Mouse (Mus musculus): ENCODE results near the gene Ccr8. TPM values are rescaled to one million over a fixed set of nuclear protein-coding genes. Genes with fewer than 3 reads are reported as not detected.

The Ccr8 gene
- polyA plus RNA-seq, 1 experiment from 2014 or later, result 0.23 TPM

GRCm38 (mm10) chr9:120083158-120083894 is 8.6 kb upstream of the Ccr8 start:
- no peak for DNase-seq (ENCODE audit: low spot score)
- no peak for TF ChIP-seq EP300 (IDR thresholded peaks at IDR 0.05)
- TF ChIP-seq CTCF (IDR thresholded peaks at IDR 0.05), result no peak
- 78% methylated on average over 17 of the region's 18 CpGs for WGBS

GRCm38 (mm10) chr9:120084406-120084805 is 7.5 kb upstream of the Ccr8 start:
- Histone ChIP-seq H3K27me3 (replicated peaks; ENCODE audit: insufficient read depth, low read length) (no peaks in the 10 kb centered on the region), H3K4me2 (replicated peaks; ENCODE audit: low read depth, low read length) (no peak overlapping the region), H3K9me3 (ENCODE audit: low read length) (no peaks in the 10 kb centered on the region), H3K4me3 (ENCODE audit: low read depth, low read length) (no peak overlapping the region), H3K36me3 (ENCODE audit: insufficient read depth, low read length) (no peaks in the 10 kb centered on the region), H3K9ac (replicated peaks; ENCODE audit: low read depth) (no peak overlapping the region), H3K4me1 (ENCODE audit: insufficient read depth, low read depth, low read length) (no peaks in the 10 kb centered on the region), H3K27ac (ENCODE audit: low read length) (no peak overlapping the region)
- ATAC-seq (no peak), DNase-seq (ENCODE audit: low spot score) (no peak)
- TF ChIP-seq EP300 (IDR thresholded peaks at IDR 0.05) (no peak), CTCF (IDR thresholded peaks at IDR 0.05) (no peak)
- 75% methylated on average over 9 of the region's 9 CpGs for WGBS

More at GRCm38 (mm10) chr9:120083158-120083894, 8.6 kb upstream of the Ccr8 start:
- H3K27me3 ChIP-seq (replicated peaks; ENCODE audit: insufficient read depth, low read length), result no peaks in the 10 kb centered on the region
- H3K27ac ChIP-seq (ENCODE audit: low read length), result no peak overlapping the region
- H3K9ac ChIP-seq (replicated peaks; ENCODE audit: low read depth), result no peak overlapping the region
- H3K4me2 ChIP-seq (replicated peaks; ENCODE audit: low read depth, low read length), result no peak overlapping the region
- H3K4me1 ChIP-seq (ENCODE audit: insufficient read depth, low read depth, low read length), result no peaks in the 10 kb centered on the region
- H3K4me3 ChIP-seq (ENCODE audit: low read depth, low read length), result no peak overlapping the region
- no peaks in the 10 kb centered on the region for H3K9me3 ChIP-seq (ENCODE audit: low read length)
- no peak for ATAC-seq
- no peaks in the 10 kb centered on the region for H3K36me3 ChIP-seq (ENCODE audit: insufficient read depth, low read length)

GRCm38 (mm10) chr9:120089125-120089524 is 2.8 kb upstream of the Ccr8 start:
- WGBS, result 88% methylated on average over 7 of the region's 7 CpGs
- no peak for ATAC-seq

GRCm38 (mm10) chr9:120091086-120091485 is 828 bp upstream of the Ccr8 start:
- Histone ChIP-seq H3K9ac (replicated peaks; ENCODE audit: low read depth) (no peak overlapping the region), H3K27me3 (replicated peaks; ENCODE audit: insufficient read depth, low read length) (no peaks in the 10 kb centered on the region), H3K4me2 (replicated peaks; ENCODE audit: low read depth, low read length) (no peak overlapping the region), H3K4me3 (ENCODE audit: low read depth, low read length) (no peak overlapping the region), H3K36me3 (ENCODE audit: insufficient read depth, low read length) (no peaks in the 10 kb centered on the region), H3K27ac (ENCODE audit: low read length) (no peak overlapping the region), H3K9me3 (ENCODE audit: low read length) (no peaks in the 10 kb centered on the region), H3K4me1 (ENCODE audit: insufficient read depth, low read depth, low read length) (no peaks in the 10 kb centered on the region)
- DNase-seq (ENCODE audit: low spot score) (no peak), ATAC-seq (no peak)
- 67% methylated on average over 10 of the region's 10 CpGs for WGBS
- TF ChIP-seq EP300 (IDR thresholded peaks at IDR 0.05), result no peak
- no peak for TF ChIP-seq CTCF (IDR thresholded peaks at IDR 0.05)

More at GRCm38 (mm10) chr9:120089125-120089524, 2.8 kb upstream of the Ccr8 start:
- no peak overlapping the region for H3K4me2 ChIP-seq (replicated peaks; ENCODE audit: low read depth, low read length)
- DNase-seq (ENCODE audit: low spot score), result no peak
- H3K36me3 ChIP-seq (ENCODE audit: insufficient read depth, low read length), result no peaks in the 10 kb centered on the region
- no peak overlapping the region for H3K4me3 ChIP-seq (ENCODE audit: low read depth, low read length)
- no peak overlapping the region for H3K9ac ChIP-seq (replicated peaks; ENCODE audit: low read depth)
- no peak overlapping the region for H3K27ac ChIP-seq (ENCODE audit: low read length)
- no peak for TF ChIP-seq EP300 (IDR thresholded peaks at IDR 0.05)
- TF ChIP-seq CTCF (IDR thresholded peaks at IDR 0.05), result no peak
- no peaks in the 10 kb centered on the region for H3K9me3 ChIP-seq (ENCODE audit: low read length)
- H3K27me3 ChIP-seq (replicated peaks; ENCODE audit: insufficient read depth, low read length), result no peaks in the 10 kb centered on the region
- no peaks in the 10 kb centered on the region for H3K4me1 ChIP-seq (ENCODE audit: insufficient read depth, low read depth, low read length)

- Histone ChIP-seq H3K9ac (replicated peaks; ENCODE audit: low read depth) (no peak overlapping the region), H3K27me3 (replicated peaks; ENCODE audit: insufficient read depth, low read length) (no peaks in the 10 kb centered on the region), H3K4me1 (ENCODE audit: insufficient read depth, low read depth, low read length) (no peaks in the 10 kb centered on the region), H3K4me3 (ENCODE audit: low read depth, low read length) (no peak overlapping the region), H3K9me3 (ENCODE audit: low read length) (no peaks in the 10 kb centered on the region), H3K27ac (ENCODE audit: low read length) (no peak overlapping the region), H3K36me3 (ENCODE audit: insufficient read depth, low read length) (no peaks in the 10 kb centered on the region), H3K4me2 (replicated peaks; ENCODE audit: low read depth, low read length) (no peak overlapping the region)
- DNase-seq (ENCODE audit: low spot score) (no peak), ATAC-seq (no peak)
- TF ChIP-seq EP300 (IDR thresholded peaks at IDR 0.05) (no peak), CTCF (IDR thresholded peaks at IDR 0.05) (no peak)
- 85% methylated on average over 13 of the region's 13 CpGs for WGBS
Measured at GRCm38 (mm10) chr9:120093701-120094100, 1.8 kb downstream of the Ccr8 start.

GRCm38 (mm10) chr9:120095886-120096285 is 4.0 kb downstream of the Ccr8 start:
- H3K27ac ChIP-seq (ENCODE audit: low read length), result no peak overlapping the region
- no peak for TF ChIP-seq CTCF (IDR thresholded peaks at IDR 0.05)
- TF ChIP-seq EP300 (IDR thresholded peaks at IDR 0.05), result no peak
- WGBS, result 47% methylated on average over 7 of the region's 7 CpGs

More at GRCm38 (mm10) chr9:120095886-120096285, 4.0 kb downstream of the Ccr8 start:
- H3K4me3 ChIP-seq (ENCODE audit: low read depth, low read length), result no peak overlapping the region
- H3K27me3 ChIP-seq (replicated peaks; ENCODE audit: insufficient read depth, low read length), result no peaks in the 10 kb centered on the region
- H3K36me3 ChIP-seq (ENCODE audit: insufficient read depth, low read length), result no peaks in the 10 kb centered on the region
- no peak overlapping the region for H3K9ac ChIP-seq (replicated peaks; ENCODE audit: low read depth)
- no peak overlapping the region for H3K4me2 ChIP-seq (replicated peaks; ENCODE audit: low read depth, low read length)
- no peaks in the 10 kb centered on the region for H3K4me1 ChIP-seq (ENCODE audit: insufficient read depth, low read depth, low read length)
- no peak for DNase-seq (ENCODE audit: low spot score)
- H3K9me3 ChIP-seq (ENCODE audit: low read length), result no peaks in the 10 kb centered on the region
- ATAC-seq, result no peak

Data from lung, postnatal 0 days (tissue).